Mouse (Mus musculus) erythroblast, embryonic 14.5 days (primary cell): ENCODE results near the gene Cyb5rl.

Experiments used
- GATA1 ChIP-seq: IDR thresholded peaks from 2 replicates; pipeline ENCODE4 v1.6.1; 2012; ENCODE audit warnings: low read length, inconsistent platforms, mixed read lengths
- TAL1 ChIP-seq: IDR thresholded peaks from 3 replicates; pipeline ENCODE4 v1.6.1; 2012; ENCODE audit warnings: low read length, inconsistent platforms, mixed read lengths

GRCm38 (mm10) chr4:107096043-107096442 is 29.3 kb downstream of the Cyb5rl start:
- TF ChIP-seq GATA1 (no peak), TAL1 (no peak)
